Mouse (Mus musculus): ENCODE measurements around the gene Diaph3. TPM values are rescaled to one million over a fixed set of nuclear protein-coding genes. Genes with fewer than 3 reads are reported as not detected.

Gene Diaph3
- total and polyA plus RNA-seq, 3 experiments: 16.2 to 36.9 (median 17.5) TPM

- dilution Hi-C loops (cut with MboI; ENCODE audit: extremely low pct_ligation_motif_present, extremely low pct_unique_long_range_greater_than_20kb, low sequenced_read_pairs): no loop called here
- Histone ChIP-seq H3K36me3 (replicated peaks in 1 of 2; ENCODE audit: control insufficient read depth in 1 of 2, insufficient read depth in 1 of 2, low read length in 1 of 2) (peaks cover 0 to 6% of the 10 kb centered on the region in 2 experiments), H3K27me3 (replicated peaks) (no peaks in the 10 kb centered on the region), H3K4me1 (ENCODE audit: control insufficient read depth in 1 of 2, insufficient read depth in 2 of 2) (no peaks in the 10 kb centered on the region), H3K4me3 (replicated peaks in 1 of 3; ENCODE audit: low read depth in 2 of 3, low read length in 2 of 3, poor library complexity in 1 of 3) (no peak overlapping the region), H3K79me2 (replicated peaks; ENCODE audit: control insufficient read depth, extremely low read depth, insufficient read depth, poor library complexity, severe bottlenecking) (no peaks in the 10 kb centered on the region), H3K4me2 (ENCODE audit: insufficient read depth, low read depth, poor library complexity, severe bottlenecking) (no peak overlapping the region), H3K9ac (ENCODE audit: insufficient read depth, low read depth) (no peak overlapping the region), H3K9me3 (replicated peaks; ENCODE audit: low read length) (no peaks in the 10 kb centered on the region), H3K27ac (ENCODE audit: insufficient read depth, low read depth) (no peak overlapping the region)
- TF ChIP-seq TCF12 (IDR thresholded peaks at IDR 0.05; ENCODE audit: low read depth, low read length) (no peak), POLR2A (IDR thresholded peaks at IDR 0.05; ENCODE audit: low read depth, low read length) (no peak), ZC3H11A (IDR thresholded peaks at IDR 0.05; ENCODE audit: low read depth, low read length) (no peak), GABPA (IDR thresholded peaks at IDR 0.05; ENCODE audit: insufficient replicate concordance, low read depth, low read length) (no peak), ETS1 (conservative IDR thresholded peaks at IDR 0.05; ENCODE audit: low read depth, low read length) (no peak), MAZ (IDR thresholded peaks at IDR 0.05; ENCODE audit: low read depth, low read length) (no peak), KAT2A (IDR thresholded peaks at IDR 0.05; ENCODE audit: insufficient replicate concordance, low read length) (no peak), NELFE (IDR thresholded peaks at IDR 0.05; ENCODE audit: low read depth, low read length) (no peak), SIN3A (IDR thresholded peaks at IDR 0.05; ENCODE audit: low read length) (no peak), MAX (IDR thresholded peaks at IDR 0.05; ENCODE audit: low read length) (no peak), JUN (IDR thresholded peaks at IDR 0.05; ENCODE audit: insufficient read depth, low read depth, low read length) (no peak), EP300 (IDR thresholded peaks at IDR 0.05; ENCODE audit: low read length) (no peak), HCFC1 (IDR thresholded peaks at IDR 0.05; ENCODE audit: low read depth, low read length) (no peak), ZKSCAN1 (IDR thresholded peaks at IDR 0.05; ENCODE audit: borderline replicate concordance, low read depth, low read length) (no peak), NRF1 (IDR thresholded peaks at IDR 0.05; ENCODE audit: low read depth, low read length) (no peak), CHD1 (IDR thresholded peaks at IDR 0.05; ENCODE audit: low read depth, low read length) (no peak), ZNF384 (IDR thresholded peaks at IDR 0.05; ENCODE audit: low read depth, low read length) (no peak), E2F4 (IDR thresholded peaks at IDR 0.05; ENCODE audit: insufficient replicate concordance, low read depth, low read length) (no peak), RAD21 (IDR thresholded peaks at IDR 0.05; ENCODE audit: low read depth, low read length) (no peak)
- DNase-seq (ENCODE audit: extremely low read depth): no peak
- in situ Hi-C loops (cut with MboI; ENCODE audit: low pct_ligation_motif_present, low pct_unique_long_range_greater_than_20kb, low sequenced_read_pairs): no loop called here
Observed at GRCm38 (mm10) chr14:86727538-86728045, 413.4 kb downstream of the Diaph3 start.

- dilution Hi-C loops (cut with MboI; ENCODE audit: extremely low pct_ligation_motif_present, extremely low pct_unique_long_range_greater_than_20kb, low sequenced_read_pairs): no loop called here
- Histone ChIP-seq H3K36me3 (replicated peaks in 1 of 2; ENCODE audit: control insufficient read depth in 1 of 2, insufficient read depth in 1 of 2, low read length in 1 of 2) (peaks cover 0 to 4% of the 10 kb centered on the region in 2 experiments), H3K9me3 (replicated peaks; ENCODE audit: low read length) (no peaks in the 10 kb centered on the region), H3K4me2 (ENCODE audit: insufficient read depth, low read depth, poor library complexity, severe bottlenecking) (no peak overlapping the region), H3K4me1 (ENCODE audit: control insufficient read depth in 1 of 2, insufficient read depth in 2 of 2) (no peaks in the 10 kb centered on the region), H3K9ac (ENCODE audit: insufficient read depth, low read depth) (no peak overlapping the region), H3K79me2 (replicated peaks; ENCODE audit: control insufficient read depth, extremely low read depth, insufficient read depth, poor library complexity, severe bottlenecking) (no peaks in the 10 kb centered on the region), H3K4me3 (replicated peaks in 1 of 3; ENCODE audit: low read depth in 2 of 3, low read length in 2 of 3, poor library complexity in 1 of 3) (no peak overlapping the region), H3K27me3 (replicated peaks) (no peaks in the 10 kb centered on the region), H3K27ac (ENCODE audit: insufficient read depth, low read depth) (no peak overlapping the region)
- TF ChIP-seq KAT2A (IDR thresholded peaks at IDR 0.05; ENCODE audit: insufficient replicate concordance, low read length): no peak
- in situ Hi-C loops (cut with MboI; ENCODE audit: low pct_ligation_motif_present, low pct_unique_long_range_greater_than_20kb, low sequenced_read_pairs): no loop called here
- DNase-seq (ENCODE audit: extremely low read depth): no peak
Observed at GRCm38 (mm10) chr14:86721768-86722167, 419.3 kb downstream of the Diaph3 start.
